Mouse (Mus musculus) c-Kit-positive CD71-positive TER-119-negative erythroid progenitor cells, embryonic 14.5 days (primary cell): ENCODE results near the gene Prdm8.
A peak's percentile ranks its signal among the peaks of the same experiment; 100 is the strongest.

Experiments
- DNase-seq: peaks from one replicate; pipeline ENCODE4 v3.0.0-alpha.2; 2013; ENCODE audit warnings: low read depth

Gene Prdm8

GRCm38 (mm10) chr5:98167180-98167824 is at the start of gene Prdm8:
Prdm8 (plus strand) TSS chr5:98167198.
- DNase-seq = peak; percentile 6

GRCm38 (mm10) chr5:98127074-98127473 is 39.9 kb upstream of the Prdm8 start:
- no peak for DNase-seq

- DNase-seq = no peak
Measured at GRCm38 (mm10) chr5:98138545-98139296, 28.3 kb upstream of the Prdm8 start.

- DNase-seq = no peak
Measured at GRCm38 (mm10) chr5:98139297-98139660, 27.7 kb upstream of the Prdm8 start.

GRCm38 (mm10) chr5:98146895-98147294 is 20.1 kb upstream of the Prdm8 start:
- no peak for DNase-seq

GRCm38 (mm10) chr5:98166116-98166515 is 882 bp upstream of the Prdm8 start:
- DNase-seq = no peak

GRCm38 (mm10) chr5:98168356-98169285 is 1.6 kb downstream of the Prdm8 start:
- DNase-seq = no peak

GRCm38 (mm10) chr5:98169376-98170351 is 2.7 kb downstream of the Prdm8 start:
- no peak for DNase-seq

GRCm38 (mm10) chr5:98171651-98172230 is 4.7 kb downstream of the Prdm8 start:
- no peak for DNase-seq

GRCm38 (mm10) chr5:98172502-98173181 is 5.6 kb downstream of the Prdm8 start:
- DNase-seq = no peak

GRCm38 (mm10) chr5:98173694-98174093 is 6.7 kb downstream of the Prdm8 start:
- no peak for DNase-seq

- no peak for DNase-seq
Measured at GRCm38 (mm10) chr5:98179606-98180005, 12.6 kb downstream of the Prdm8 start.

GRCm38 (mm10) chr5:98180461-98180887 is 13.5 kb downstream of the Prdm8 start:
- no peak for DNase-seq

GRCm38 (mm10) chr5:98180888-98181635 is 14.1 kb downstream of the Prdm8 start:
- no peak for DNase-seq

GRCm38 (mm10) chr5:98181686-98182602 is 14.9 kb downstream of the Prdm8 start:
- no peak for DNase-seq

- DNase-seq = no peak
Measured at GRCm38 (mm10) chr5:98182603-98182920, 15.6 kb downstream of the Prdm8 start.

- DNase-seq = no peak
Measured at GRCm38 (mm10) chr5:98183031-98183595, 16.1 kb downstream of the Prdm8 start.

GRCm38 (mm10) chr5:98184281-98184910 is 17.4 kb downstream of the Prdm8 start:
- DNase-seq = no peak
